20 mouse cellular contexts compared by ENCODE assay signal in the genomic region with DNA sequence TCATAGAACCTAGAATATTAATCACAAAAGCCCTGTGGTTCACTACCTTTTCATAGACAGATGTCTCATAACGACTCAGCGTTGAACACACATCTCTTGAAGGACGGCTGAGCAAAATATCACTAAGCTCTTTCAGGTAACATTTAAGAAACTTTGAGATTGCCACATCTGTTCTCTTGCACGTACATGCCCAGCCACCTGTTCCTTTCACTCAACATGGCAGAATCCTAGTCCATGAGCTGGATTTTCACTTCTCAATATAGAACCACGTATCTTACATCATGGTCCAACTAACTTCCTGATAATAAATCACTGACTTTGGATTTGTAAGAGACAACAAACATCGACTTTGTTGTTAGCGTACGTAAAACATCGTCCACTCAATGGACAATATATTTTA.
DNase-seq lines count a peak whose midpoint lies in the region; TF ChIP-seq lines count a peak whose summit lies in the region.
"Had no signal": no experiment of that assay in that cellular context is flagged by ENCODE, and none has a peak within 500 bp of the region (broad histone marks: within the 10 kb centered on the region; RNA-seq: fewer than 3 reads in every experiment).

No protein-coding gene starts in this region.

- H3K79me2 ChIP-seq in myocyte (ENCODE audit: control insufficient read depth, insufficient read depth), result no peaks in the 10 kb centered on the region

- H3K4me2 ChIP-seq in myocyte (ENCODE audit: low read depth), result peak overlapping the region; percentile 52
- H3K4me2 ChIP-seq: embryonic facial prominence, embryonic 12.5 days; forebrain, embryonic 13.5 days; forebrain, embryonic 15.5 days had no signal

- peak overlapping the region; percentile 54 for H3K4me3 ChIP-seq in gastrocnemius, adult 2 months
- no peak overlapping the region for H3K4me3 ChIP-seq in myocyte
- H3K4me3 ChIP-seq: embryonic facial prominence, embryonic 10.5 days; embryonic facial prominence, embryonic 12.5 days; forebrain, embryonic 13.5 days; forebrain, embryonic 15.5 days had no signal

- H3K36me3 ChIP-seq in myocyte (ENCODE audit: control insufficient read depth, insufficient read depth), result no peaks in the 10 kb centered on the region
- H3K36me3 ChIP-seq: embryonic facial prominence, embryonic 10.5 days; embryonic facial prominence, embryonic 12.5 days; forebrain, embryonic 15.5 days; G1E had no signal

- no peak overlapping the region for H3ac ChIP-seq in myocyte (ENCODE audit: control insufficient read depth, insufficient read length)

- H3K27ac ChIP-seq in gastrocnemius, adult 2 months, result peak overlapping the region; percentile 83
- H3K27ac ChIP-seq: embryonic facial prominence, embryonic 10.5 days; embryonic facial prominence, embryonic 12.5 days; forebrain, embryonic 13.5 days; forebrain, embryonic 15.5 days had no signal

- H3K27me3 ChIP-seq in myocyte (ENCODE audit: control insufficient read depth, insufficient read depth, insufficient read length), result no peaks in the 10 kb centered on the region
- H3K27me3 ChIP-seq: CH12.LX; embryonic facial prominence, embryonic 12.5 days; forebrain, embryonic 13.5 days; forebrain, embryonic 15.5 days; Patski had no signal

- peak; percentile 32 for DNase-seq in gastrocnemius, adult 2 months
- no peak for DNase-seq in gastrocnemius, postnatal 36 days
- no peak for DNase-seq in layer of hippocampus, adult 8-10 months (ENCODE audit: low spot score in 2 of 2)
- DNase-seq in left cerebral cortex, postnatal 36 days (ENCODE audit: low spot score in 2 of 2), result no peak
- DNase-seq: adrenal gland, adult 8-10 months; adrenal gland, postnatal 14 days; adrenal gland, postnatal 36 days; cerebellum, adult 11-12 months; cerebellum, adult 2 months; cerebellum, adult 9-10 months; cerebellum, postnatal 10 days; cerebellum, postnatal 25 days had no signal

- TF ChIP-seq CTCF in gastrocnemius, adult 2 months (IDR thresholded peaks at IDR 0.05), result no peak

- intact Hi-C loops in gastrocnemius, adult 2 months (cut with DNase I), result loop anchor here (5.0 kb wide), 1 partner anchor 217 kb away; no protein-coding TSS in a partner anchor
- intact Hi-C loops in gastrocnemius, postnatal 36 days (cut with DNase I), result no loop called here
- intact Hi-C loops in left cerebral cortex, postnatal 36 days (cut with DNase I), result no loop called here

- TF ChIP-seq POLR2A in myocyte (IDR thresholded peaks at IDR 0.05; ENCODE audit: insufficient read length, low read depth), result no peak

TF ChIP-seq in myocyte, 11 proteins besides CTCF, POLR2A, EP300 and RAD21:
- peak; percentile 28 to 77 (median 58) for TF ChIP-seq MYOD1 (IDR thresholded peaks at IDR 0.05; ENCODE audit: control insufficient read depth in 1 of 3, insufficient read length in 2 of 3, low read depth in 2 of 3)
- no peak for TF ChIP-seq MYOG (IDR thresholded peaks at IDR 0.05; ENCODE audit: control insufficient read depth in 1 of 3, insufficient read depth in 1 of 3, insufficient read length in 2 of 3, low read depth in 2 of 3)
- no peak for TF ChIP-seq SRF (IDR thresholded peaks at IDR 0.05; ENCODE audit: control insufficient read depth, insufficient read length, low read depth)
- no peak for TF ChIP-seq USF1 (IDR thresholded peaks at IDR 0.05; ENCODE audit: low read depth)
